Mouse (Mus musculus) cerebellum, adult 9-11 months (tissue): ENCODE results near the gene Tnni1.

Experiments
- DNase-seq: peaks from one replicate; pipeline ENCODE4 v3.0.0; 2022

The Tnni1 gene

DNA sequence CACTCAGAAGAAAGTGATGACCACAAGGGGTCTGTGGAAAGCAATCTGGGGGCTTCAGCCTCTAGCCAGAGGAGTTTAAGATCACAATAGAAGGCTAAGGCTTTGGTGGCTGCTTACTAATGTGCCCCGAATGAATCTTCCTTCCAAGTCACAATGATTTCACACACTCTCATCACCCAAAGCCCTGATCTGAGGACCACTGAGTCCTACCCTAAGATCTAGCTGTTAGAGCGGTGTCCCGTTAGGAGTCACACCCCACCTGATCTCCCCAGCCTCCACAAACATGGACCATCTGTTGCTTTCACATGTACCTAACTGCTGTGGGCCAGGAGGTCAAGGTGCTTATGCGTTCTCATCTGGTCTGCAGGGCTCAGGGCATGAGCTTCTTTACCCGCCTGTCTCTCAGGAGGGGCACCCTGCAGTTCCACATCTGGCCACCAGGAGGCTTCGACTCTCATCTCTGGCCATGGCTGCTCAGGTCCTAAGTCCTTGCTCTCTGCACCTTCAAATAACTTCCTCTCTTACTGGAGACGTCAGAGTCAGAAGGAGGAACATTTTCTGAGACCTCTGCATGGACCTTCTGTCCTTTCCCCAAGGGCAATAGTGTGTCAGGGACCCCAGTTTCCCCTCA is 31.9 kb downstream of the Tnni1 start:
- DNase-seq, result peak; percentile 37

DNA sequence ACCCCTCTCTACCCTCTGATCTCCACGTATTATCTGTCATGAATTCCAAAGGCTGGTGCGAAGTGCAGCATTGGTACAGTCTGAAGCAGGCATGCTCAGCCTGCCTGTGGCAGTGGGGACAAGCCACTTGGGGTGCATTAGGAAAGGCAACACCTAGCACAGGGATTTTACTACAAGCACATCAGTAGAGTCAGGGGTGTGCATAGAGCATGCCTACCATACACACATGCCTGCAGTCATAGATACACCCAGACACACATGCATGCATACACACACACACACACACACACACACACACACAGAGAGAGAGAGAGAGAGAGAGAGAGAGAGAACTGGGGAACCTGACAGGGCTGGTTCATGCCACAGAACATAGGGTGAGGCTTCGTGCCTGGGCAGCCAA is 33.0 kb downstream of the Tnni1 start:
- no peak for DNase-seq

GRCm38 (mm10) chr1:135812618-135813017 is 33.4 kb downstream of the Tnni1 start:
- no peak for DNase-seq

- DNase-seq, result no peak
Measured at GRCm38 (mm10) chr1:135813071-135813470, 33.8 kb downstream of the Tnni1 start.

- no peak for DNase-seq
Measured at GRCm38 (mm10) chr1:135813687-135814395, 34.6 kb downstream of the Tnni1 start.

GRCm38 (mm10) chr1:135814531-135814930 is 35.3 kb downstream of the Tnni1 start:
- no peak for DNase-seq

DNA sequence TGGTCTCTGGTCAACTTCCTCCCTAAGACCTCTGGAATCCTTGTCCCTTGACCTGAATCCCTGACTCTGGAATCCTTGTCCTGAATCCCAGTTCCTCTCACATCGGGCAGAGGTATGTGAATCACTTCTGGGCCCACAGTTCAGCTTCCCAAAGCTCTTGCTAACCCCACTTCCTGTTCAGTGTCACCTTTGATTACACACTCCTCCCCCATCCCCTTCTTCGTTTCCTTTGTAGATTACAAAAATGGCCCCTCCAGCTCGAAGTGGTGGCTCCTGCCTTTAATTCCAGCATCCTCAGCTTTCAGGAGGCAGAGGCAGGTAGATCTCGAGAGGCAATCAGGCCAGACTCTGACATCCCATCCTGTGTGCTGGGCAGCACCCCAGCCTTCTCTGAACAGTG is 38.4 kb downstream of the Tnni1 start:
- DNase-seq, result no peak

GRCm38 (mm10) chr1:135818481-135819086 is 39.4 kb downstream of the Tnni1 start, which contains the start of gene Lad1:
Lad1 (plus strand) TSS chr1:135818598.
- DNase-seq, result no peak

GRCm38 (mm10) chr1:135820071-135820470 is 40.8 kb downstream of the Tnni1 start:
- DNase-seq, result no peak

DNA sequence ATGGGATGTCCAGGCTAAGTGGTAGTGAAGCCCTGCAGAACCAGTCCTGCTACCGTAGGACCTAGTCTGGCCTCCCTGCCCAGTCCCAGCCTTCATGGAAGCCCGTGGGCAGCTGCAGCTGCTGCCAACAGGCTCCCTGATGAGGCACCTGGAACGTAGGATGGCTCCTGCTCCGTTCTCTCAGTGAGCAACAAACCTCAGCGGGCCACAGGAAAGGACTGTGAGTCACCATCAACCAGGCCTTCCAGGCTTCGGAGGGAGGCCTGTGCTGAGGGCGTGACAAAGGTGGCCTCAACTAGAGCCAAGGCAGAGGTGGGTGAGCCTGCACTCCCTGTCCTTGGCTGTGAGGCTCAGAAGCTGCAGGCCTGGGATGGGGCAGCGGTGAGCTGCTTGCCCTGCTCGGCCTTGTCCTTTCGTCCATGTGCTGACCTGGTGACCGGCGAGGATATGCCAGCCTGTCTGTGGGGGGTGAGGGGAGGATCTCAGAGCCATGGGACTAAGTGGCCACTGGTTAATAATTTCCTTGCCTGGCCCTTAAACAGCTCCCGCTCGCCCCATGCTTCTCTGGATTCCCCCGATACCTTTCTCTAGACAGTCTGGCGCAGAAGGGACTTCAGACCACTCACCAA is 41.6 kb downstream of the Tnni1 start:
- no peak for DNase-seq

DNA sequence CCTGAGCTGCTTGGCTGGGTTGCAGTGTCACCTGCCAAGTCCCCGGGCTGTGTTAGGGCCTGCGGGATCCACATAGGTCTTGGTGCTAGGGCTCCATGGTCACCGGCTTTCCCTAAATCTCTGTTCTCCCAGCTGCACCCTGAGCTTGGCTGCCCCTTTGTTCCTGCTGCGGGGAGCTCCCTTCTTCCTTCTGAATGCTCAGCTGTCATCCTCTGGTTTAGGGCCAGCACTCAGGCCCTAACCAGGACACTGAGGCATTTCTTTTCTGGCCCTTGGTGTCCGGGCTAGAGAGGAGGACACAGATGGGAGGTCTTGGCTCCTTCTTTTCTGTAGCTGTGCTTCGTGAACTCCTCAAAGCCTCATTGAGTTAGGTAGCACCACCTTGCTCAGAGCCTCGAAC is 42.5 kb downstream of the Tnni1 start:
- no peak for DNase-seq

DNA sequence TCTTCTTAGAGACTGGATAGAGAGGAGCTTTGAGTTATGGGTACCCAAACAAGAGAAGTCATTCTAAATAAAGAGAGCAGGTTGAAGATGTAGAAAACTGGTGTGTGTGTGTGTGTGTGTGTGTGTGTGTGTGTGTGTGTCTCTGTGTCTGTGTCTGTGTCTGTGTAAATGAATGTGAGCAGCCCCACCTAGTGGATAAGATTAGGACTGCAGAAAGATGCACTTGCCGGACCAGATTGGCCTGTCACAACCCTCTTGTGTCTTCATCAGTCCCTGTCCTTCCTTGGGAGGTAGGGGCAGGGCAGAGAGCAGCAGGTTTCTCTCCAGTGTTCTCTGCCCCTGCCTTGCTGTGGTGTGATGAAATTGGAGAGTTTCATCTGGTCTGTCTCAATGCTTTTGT is 49.7 kb downstream of the Tnni1 start:
- DNase-seq, result no peak

DNA sequence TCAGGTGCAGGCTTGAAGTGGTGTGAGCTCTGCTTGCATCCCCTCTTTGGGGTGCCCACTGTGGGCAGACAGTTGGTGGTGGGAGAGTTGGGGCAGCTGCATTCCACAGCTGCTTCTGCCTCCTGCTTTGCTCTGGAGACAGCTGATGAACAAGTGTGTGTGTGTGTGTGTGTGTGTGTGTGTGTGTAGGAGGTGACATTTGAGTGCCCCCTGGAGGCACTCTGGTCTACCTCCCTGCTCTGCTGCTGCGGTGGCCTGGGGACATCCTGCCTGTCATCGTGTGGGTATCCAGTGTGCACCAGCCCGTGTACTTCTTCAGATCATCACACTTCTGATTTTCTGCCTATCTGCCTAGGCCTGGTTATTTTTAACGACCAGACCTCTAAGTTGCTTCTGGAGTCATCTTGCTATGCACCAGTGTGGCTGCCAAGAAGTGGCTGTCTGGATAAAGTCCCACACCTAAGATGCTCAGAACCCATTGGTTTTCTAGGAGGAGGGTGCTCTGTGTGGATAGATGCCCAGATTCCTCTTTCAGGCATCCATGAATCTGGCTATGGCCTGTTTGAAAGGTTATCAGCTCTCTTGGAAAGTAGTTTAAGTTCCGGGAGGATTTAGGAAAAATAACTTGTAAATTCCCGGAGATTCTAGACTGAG is 55.1 kb downstream of the Tnni1 start:
- DNase-seq, result no peak

GRCm38 (mm10) chr1:135834983-135835382 is 55.7 kb downstream of the Tnni1 start:
- DNase-seq, result no peak

- DNase-seq, result no peak
Measured at GRCm38 (mm10) chr1:135835716-135836483, 56.7 kb downstream of the Tnni1 start, which contains the start of gene Tnnt2. Tnnt2 (plus strand) TSS chr1:135836354.

DNA sequence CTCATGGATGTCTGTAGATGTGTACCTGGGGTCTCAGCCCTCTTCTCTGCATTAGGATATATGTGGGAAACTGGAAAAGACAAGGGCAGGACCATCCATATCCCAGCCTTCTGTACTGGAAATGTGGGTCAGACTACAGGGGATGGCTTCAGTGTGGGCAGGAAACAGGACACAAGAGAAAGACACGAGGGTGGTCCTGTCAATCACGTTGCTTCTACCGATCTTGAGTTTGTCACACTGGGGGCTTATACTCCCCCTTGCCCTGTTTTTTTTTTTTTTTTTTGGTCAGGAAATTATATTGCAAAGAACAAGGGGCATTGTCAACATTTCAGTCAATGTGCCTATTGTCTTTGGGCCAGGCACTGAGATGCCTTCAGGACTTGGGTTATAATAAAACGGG is 59.4 kb downstream of the Tnni1 start:
- DNase-seq, result no peak

DNA sequence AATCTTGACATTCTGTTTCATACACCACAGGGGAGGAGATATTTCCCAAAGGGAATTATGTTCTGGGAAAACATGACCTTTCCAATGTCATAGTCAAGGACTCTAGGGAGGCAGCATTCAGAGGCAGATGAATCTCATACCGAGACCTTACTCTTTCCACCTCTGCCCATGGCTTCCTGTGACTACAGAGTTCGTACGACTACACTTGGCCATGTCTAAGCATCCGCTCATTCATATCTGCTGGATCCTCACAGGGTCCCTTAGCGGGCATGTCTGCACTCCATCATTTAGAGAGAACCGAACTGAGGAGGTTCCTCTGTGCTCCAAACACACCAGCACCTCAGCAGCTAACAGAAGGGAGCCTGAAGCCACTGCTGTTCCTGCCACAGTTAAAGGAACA is 59.8 kb downstream of the Tnni1 start:
- DNase-seq, result no peak

GRCm38 (mm10) chr1:135840675-135841395 is 61.6 kb downstream of the Tnni1 start:
- DNase-seq, result no peak

GRCm38 (mm10) chr1:135843519-135844262 is 64.5 kb downstream of the Tnni1 start:
- DNase-seq, result no peak

GRCm38 (mm10) chr1:135844481-135844880 is 65.2 kb downstream of the Tnni1 start:
- no peak for DNase-seq

DNA sequence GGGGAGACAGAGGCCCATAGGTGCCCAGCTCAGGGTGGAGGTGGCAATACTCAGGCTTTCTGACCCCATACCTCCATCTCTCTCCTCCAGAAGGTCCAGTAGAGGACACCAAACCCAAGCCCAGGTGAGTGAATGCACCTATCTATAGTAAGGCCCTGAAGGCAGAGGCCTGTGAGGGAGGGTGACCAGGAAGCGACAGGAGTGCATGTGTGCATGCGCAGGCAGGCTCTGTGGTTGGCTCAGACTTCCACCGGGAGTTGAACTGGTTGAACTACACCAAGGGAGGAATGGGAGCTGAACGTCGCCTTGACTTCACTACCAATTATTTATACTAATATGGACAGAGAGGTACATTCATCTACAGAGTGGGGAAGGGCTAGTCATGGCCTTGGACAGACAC is 67.4 kb downstream of the Tnni1 start:
- no peak for DNase-seq
